Mouse (Mus musculus): ENCODE results near the gene Hoxa9.

GRCm38 (mm10) chr6:52259811-52260261, 28.9 kb upstream of the Hoxa9 start:
- TF ChIP-seq CTCF (IDR thresholded peaks at IDR 0.05; ENCODE audit: low read depth) (no peak), EP300 (IDR thresholded peaks at IDR 0.05; ENCODE audit: low read depth) (no peak)
